Mouse (Mus musculus) neural tube, embryonic 11.5 days (tissue): ENCODE measurements around the gene Gm29776. TPM values are rescaled to one million over a fixed set of nuclear protein-coding genes. Genes with fewer than 3 reads are reported as not detected.
A peak's percentile ranks its signal among the peaks of the same experiment; 100 is the strongest.

ENCODE experiments used
- ATAC-seq: fragments of 200-750 bp; cut with Nextera tagmentation; 2 replicates; pipeline ENCODE4 v1.8.0; 2017; ENCODE audit warnings: moderate number of reproducible peaks, mild to moderate bottlenecking, moderate TSS enrichment, moderate library complexity; ENCODE audit not compliant: insufficient read depth, low FRiP score, low TSS enrichment
- DNase-seq: peaks from one replicate; pipeline ENCODE4 v3.0.0-alpha.2; 2015; ENCODE audit warnings: low spot score
- H3K27ac ChIP-seq: fragments of 300-500 bp; sonication (generic); 2 replicates; pipeline ENCODE4 v1.5.1; 2014; ENCODE audit warnings: low read depth, mild to moderate bottlenecking, low read length
- H3K27me3 ChIP-seq: fragments of 300-500 bp; sonication (generic); 2 replicates; pipeline ENCODE4 v1.6.1; 2014; ENCODE audit warnings: mild to moderate bottlenecking, low read length, mixed read lengths; ENCODE audit not compliant: control insufficient read depth, insufficient read depth
- H3K36me3 ChIP-seq: fragments of 300-500 bp; sonication (generic); 2 replicates; pipeline ENCODE4 v1.6.1; 2014; ENCODE audit warnings: mild to moderate bottlenecking, low read length, moderate library complexity, mixed read lengths; ENCODE audit not compliant: control insufficient read depth, insufficient read depth
- H3K4me1 ChIP-seq: fragments of 300-500 bp; sonication (generic); 2 replicates; pipeline ENCODE4 v1.6.1; 2014; ENCODE audit warnings: low read length, mixed read lengths; ENCODE audit not compliant: control insufficient read depth, insufficient read depth
- H3K4me2 ChIP-seq: fragments of 300-500 bp; sonication (generic); 2 replicates; pipeline ENCODE4 v1.6.1; 2014; ENCODE audit warnings: low read depth, mild to moderate bottlenecking, moderate library complexity
- H3K4me3 ChIP-seq: fragments of 300-500 bp; sonication (generic); 2 replicates; pipeline ENCODE4 v1.5.1; 2014; ENCODE audit warnings: low read depth, low read length
- H3K9ac ChIP-seq: fragments of 300-500 bp; sonication (generic); 2 replicates; pipeline ENCODE4 v1.6.1; 2014; ENCODE audit warnings: mild to moderate bottlenecking, low read length
- H3K9me3 ChIP-seq: fragments of 300-500 bp; sonication (generic); 2 replicates; pipeline ENCODE4 v1.6.1; 2016; ENCODE audit warnings: low read length; ENCODE audit not compliant: control insufficient read depth
- WGBS: fragments of 180-500 bp; shearing (Covaris S2); extraction: QIAGEN DNeasy Blood & Tissue Kit; methylation state at CpG from one replicate; pipeline ENCODE4 v1.1.7; 2014; 5-methylcytosine and 5-hydroxymethylcytosine counted together
- polyA plus RNA-seq: library from polyadenylated mRNA; unstranded; fragments of >200 nt; fragmentation: Nextera tagmentation; extraction: Ambion mirVana; gene quantifications from 2 replicates; pipeline ENCODE4 v1.2.1, GENCODE M21; 2014

Gene Gm29776
- polyA plus RNA-seq, 1 experiment from 2014 or later, result 0.16 TPM

DNA sequence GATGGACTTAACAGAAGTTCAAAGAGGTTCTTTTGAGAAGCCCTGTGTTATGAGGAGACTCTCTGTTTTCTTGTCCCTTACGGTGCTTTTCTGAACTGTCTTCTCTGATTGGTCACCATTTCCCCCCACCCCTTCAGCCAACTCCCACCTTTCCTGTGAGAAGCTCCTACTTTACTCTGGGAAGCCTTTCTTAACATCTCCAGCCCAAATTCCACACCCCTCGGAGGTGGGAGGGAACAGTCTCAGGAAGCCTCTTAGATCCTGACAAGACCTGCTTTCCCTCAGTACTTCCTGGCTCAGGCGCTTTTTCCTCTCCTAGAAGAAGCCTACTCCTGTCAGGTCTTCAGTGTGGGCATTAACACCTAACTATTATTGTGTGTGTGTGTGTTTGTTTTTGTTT lies 953 bp upstream of the Gm29776 start:
- 47% methylated on average over 3 of the region's 3 CpGs for WGBS
- Histone ChIP-seq H3K4me1 (no peaks in the 10 kb centered on the region), H3K4me2 (no peak overlapping the region)

DNA sequence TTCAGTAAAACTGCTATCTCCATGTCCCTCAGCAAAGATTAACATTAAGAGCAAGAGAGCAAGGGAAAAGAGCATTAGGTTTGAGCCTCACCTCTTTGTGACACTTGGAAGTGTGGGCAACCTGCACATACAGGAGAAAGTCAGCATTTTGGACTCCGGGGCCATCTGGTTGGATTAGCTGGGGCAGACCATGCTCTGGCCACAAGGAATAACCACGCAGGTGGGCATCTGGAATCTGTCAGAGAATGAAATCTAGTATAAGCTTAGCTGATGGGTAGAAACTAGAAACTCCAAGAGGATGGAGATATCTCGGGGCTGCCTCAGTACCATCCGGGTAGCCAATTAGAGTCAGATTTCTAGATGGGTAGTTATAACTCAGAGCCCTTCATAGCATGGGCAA lies 1.9 kb downstream of the Gm29776 start:
- Histone ChIP-seq H3K4me1 (no peaks in the 10 kb centered on the region), H3K4me3 (no peak overlapping the region), H3K27me3 (no peaks in the 10 kb centered on the region), H3K4me2 (no peak overlapping the region), H3K27ac (no peak overlapping the region), H3K9me3 (no peaks in the 10 kb centered on the region), H3K9ac (no peak overlapping the region), H3K36me3 (peaks cover 5% of the 10 kb centered on the region)
- DNase-seq (no peak), ATAC-seq (no peak)
- WGBS, result 90% methylated on average over 4 of the region's 4 CpGs

More for the DNA sequence above, 953 bp upstream of the Gm29776 start:
- DNase-seq (no peak), ATAC-seq (no peak)
- no peak overlapping the region for H3K9ac ChIP-seq
- H3K27me3 ChIP-seq, result no peaks in the 10 kb centered on the region
- H3K36me3 ChIP-seq, result no peaks in the 10 kb centered on the region
- no peak overlapping the region for H3K4me3 ChIP-seq
- no peaks in the 10 kb centered on the region for H3K9me3 ChIP-seq
- no peak overlapping the region for H3K27ac ChIP-seq

DNA sequence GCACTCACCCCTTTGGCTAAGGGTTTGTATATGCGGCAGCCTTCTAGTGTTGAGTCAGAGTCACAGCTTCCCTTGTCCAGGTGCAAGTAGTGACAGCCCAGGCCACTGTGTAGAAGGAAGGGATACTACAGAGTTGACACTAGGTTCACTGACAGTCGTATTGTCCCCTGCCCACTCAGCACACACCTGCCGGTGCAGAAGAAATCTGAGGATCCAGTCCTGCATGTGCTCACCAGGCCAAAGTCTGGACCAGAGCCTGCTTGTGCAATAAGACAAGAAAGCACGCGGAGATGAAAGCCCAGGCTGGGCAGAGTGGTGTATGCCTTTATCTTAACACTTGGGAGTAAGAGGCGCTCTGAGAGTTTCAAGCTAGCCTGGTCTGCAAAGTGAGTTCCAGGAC lies 3.6 kb downstream of the Gm29776 start:
- Histone ChIP-seq H3K4me1 (no peaks in the 10 kb centered on the region), H3K4me3 (no peak overlapping the region), H3K4me2 (no peak overlapping the region), H3K27ac (no peak overlapping the region), H3K9me3 (no peaks in the 10 kb centered on the region), H3K36me3 (peaks cover 9% of the 10 kb centered on the region), H3K9ac (no peak overlapping the region), H3K27me3 (no peaks in the 10 kb centered on the region)
- no peak for ATAC-seq
- WGBS, result 80% methylated on average over 6 of the region's 6 CpGs
- DNase-seq, result no peak

DNA sequence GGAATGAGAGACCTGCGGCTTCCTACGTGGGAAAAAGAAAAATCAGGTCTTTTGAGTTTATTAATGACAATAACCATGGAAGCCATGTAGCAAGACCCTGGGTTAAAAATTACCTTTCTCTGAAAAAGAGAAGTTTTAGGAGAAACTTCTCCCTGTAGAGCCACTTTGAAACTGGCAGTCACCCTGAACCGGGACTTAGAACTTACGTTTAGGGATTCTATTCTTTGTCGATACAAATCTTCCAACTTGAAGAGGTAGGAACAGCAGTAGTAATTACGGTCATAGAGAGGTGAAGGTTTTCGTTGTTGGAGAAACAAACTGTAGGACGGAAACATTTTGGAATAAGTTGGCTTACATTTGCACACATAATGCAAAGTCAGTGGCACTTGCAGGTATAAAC lies 11.4 kb downstream of the Gm29776 start:
- H3K9me3 ChIP-seq, result no peaks in the 10 kb centered on the region
- H3K9ac ChIP-seq, result peak overlapping the region; percentile 65
- peak overlapping the region; percentile 84 for H3K4me3 ChIP-seq
- no peak overlapping the region for H3K27ac ChIP-seq
- peaks cover 9% of the 10 kb centered on the region for H3K36me3 ChIP-seq
- peaks cover 10% of the 10 kb centered on the region for H3K4me1 ChIP-seq
- ATAC-seq, result no peak
- no peak for DNase-seq
- no peaks in the 10 kb centered on the region for H3K27me3 ChIP-seq
- peak overlapping the region; percentile 63 for H3K4me2 ChIP-seq
- 10% methylated on average over 8 of the region's 8 CpGs for WGBS

DNA sequence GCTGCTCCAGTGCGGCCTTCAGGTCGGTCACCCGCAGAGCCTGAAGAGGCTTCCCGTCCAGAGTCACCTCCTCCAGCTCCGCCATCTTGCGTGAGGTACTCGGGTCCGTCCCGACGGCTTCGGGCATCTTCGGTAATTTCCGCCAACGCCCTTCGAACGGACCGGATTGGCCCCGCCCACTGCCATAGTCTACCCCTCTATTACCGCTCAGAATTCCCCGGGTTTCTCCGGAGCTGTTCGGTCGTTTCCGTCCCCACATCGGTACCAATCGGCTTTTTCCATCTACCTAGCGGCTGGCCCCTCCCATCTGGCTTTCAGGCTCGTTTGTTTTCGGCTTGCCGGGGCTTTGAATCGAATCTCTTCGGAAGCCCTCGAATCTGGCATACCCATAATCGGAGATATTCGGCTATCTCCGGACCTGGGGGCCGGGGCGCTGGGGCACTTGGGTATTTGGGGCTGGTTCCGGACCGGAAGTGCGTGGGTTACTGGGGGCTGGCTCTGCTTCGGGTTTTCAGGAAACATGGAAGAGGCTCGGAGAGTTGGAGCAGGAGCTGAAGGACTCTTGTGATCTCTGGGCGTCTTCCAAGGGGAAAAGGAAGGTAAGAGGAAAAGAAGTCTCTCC lies 12.0 kb downstream of the Gm29776 start, which contains the start of gene Acin1:
TSS of gene Acin1 (minus strand) at position 410 of the 622 bp plus-strand sequence.
- Histone ChIP-seq H3K27ac (peak within 1 kb of the TSS; percentile 90), H3K4me1 (peaks cover 10% of the 10 kb centered on the region), H3K9ac (peak within 1 kb of the TSS; percentile 95), H3K27me3 (no peaks in the 10 kb centered on the region), H3K4me3 (peak within 1 kb of the TSS; percentile 84), H3K9me3 (no peaks in the 10 kb centered on the region), H3K4me2 (peak within 1 kb of the TSS; percentile 63), H3K36me3 (peaks cover 9% of the 10 kb centered on the region)
- DNase-seq (peak; percentile 100), ATAC-seq (peak; percentile 97)
- under 1% methylated on average over 44 of the region's 44 CpGs for WGBS

DNA sequence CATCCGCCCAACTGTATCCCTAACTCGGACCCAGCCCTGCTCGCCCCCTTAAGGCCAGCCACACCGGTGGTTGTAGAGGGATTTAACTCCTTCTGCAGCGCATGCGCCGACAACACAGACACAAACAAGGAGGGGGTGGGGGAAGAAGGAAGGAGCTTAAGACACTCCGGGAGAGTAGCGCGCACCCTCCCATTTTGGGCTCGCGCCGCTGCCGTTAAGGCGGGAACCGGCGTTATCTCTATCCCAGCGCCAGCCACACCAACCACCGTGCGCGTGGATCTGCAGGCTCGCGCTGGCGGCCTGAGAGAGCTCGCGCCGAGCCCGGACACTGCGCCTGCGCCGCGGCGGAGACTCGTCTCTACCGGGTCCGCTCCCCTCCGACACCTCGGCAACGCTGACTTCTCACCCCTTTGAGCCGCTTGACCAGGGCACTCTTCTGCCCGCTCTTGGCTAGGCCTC lies 12.5 kb downstream of the Gm29776 start, which contains the start of gene 1700123O20Rik:
TSS of gene 1700123O20Rik (plus strand) at position 154 of the 459 bp plus-strand sequence.
- Histone ChIP-seq H3K36me3 (peaks cover 9% of the 10 kb centered on the region), H3K27ac (peak within 1 kb of the TSS; percentile 90), H3K4me3 (peak within 1 kb of the TSS; percentile 84), H3K4me2 (peak within 1 kb of the TSS; percentile 63), H3K9ac (peak within 1 kb of the TSS; percentile 95), H3K4me1 (peaks cover 10% of the 10 kb centered on the region), H3K9me3 (no peaks in the 10 kb centered on the region), H3K27me3 (no peaks in the 10 kb centered on the region)
- ATAC-seq, result peak; percentile 77
- peak; percentile 88 for DNase-seq
- WGBS, result under 1% methylated on average over 41 of the region's 41 CpGs

DNA sequence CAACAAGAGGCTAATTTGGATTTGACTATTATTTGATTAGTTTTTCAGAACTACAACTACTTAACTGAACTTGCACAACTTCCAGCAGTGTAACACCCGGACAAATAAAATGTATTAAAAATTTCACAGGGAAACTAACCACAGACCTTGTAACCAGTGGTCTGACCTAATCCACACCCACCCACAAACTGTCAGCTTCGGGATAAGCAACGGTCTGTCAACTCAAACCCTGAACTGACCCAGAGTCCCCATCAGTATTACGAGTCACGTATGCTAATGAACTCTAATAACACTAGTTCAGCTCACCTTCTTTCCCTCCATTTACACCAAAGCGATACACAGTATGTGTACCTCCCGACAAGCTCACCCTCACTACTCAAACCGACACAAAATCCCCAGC lies 13.2 kb downstream of the Gm29776 start:
- Histone ChIP-seq H3K9me3 (no peaks in the 10 kb centered on the region), H3K36me3 (peaks cover 7% of the 10 kb centered on the region; the same call in 1 of the 2 replicates), H3K4me1 (peaks cover 10% of the 10 kb centered on the region), H3K27ac (no peak overlapping the region), H3K9ac (peak overlapping the region; percentile 95), H3K27me3 (no peaks in the 10 kb centered on the region), H3K4me3 (peak overlapping the region; percentile 84), H3K4me2 (peak overlapping the region; percentile 54)
- ATAC-seq (no peak), DNase-seq (no peak)
- 17% methylated on average over 8 of the region's 8 CpGs for WGBS

DNA sequence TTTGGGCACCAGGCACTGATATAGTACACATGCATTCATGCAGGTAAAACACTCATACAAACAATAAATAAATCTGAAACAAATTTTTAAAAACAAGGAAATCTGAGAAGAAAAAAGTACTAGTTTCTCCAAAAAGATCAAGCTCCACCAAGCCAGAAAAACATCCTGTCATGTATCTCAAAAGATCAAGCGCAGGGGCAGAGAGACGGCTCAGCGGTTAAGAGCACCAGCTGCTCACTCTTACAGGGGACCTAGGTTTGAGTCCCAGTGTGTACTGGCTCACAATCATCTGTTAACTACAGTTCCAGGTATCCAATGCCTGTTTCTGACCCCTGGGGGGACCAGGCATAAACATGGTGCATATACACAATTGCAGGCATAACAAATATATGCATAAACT lies 16.2 kb downstream of the Gm29776 start:
- peaks cover 6% of the 10 kb centered on the region; the same call in 1 of the 2 replicates for H3K36me3 ChIP-seq
- H3K27ac ChIP-seq, result no peak overlapping the region
- ATAC-seq (no peak), DNase-seq (no peak)
- no peaks in the 10 kb centered on the region for H3K27me3 ChIP-seq
- peaks cover 10% of the 10 kb centered on the region for H3K4me1 ChIP-seq
- H3K4me3 ChIP-seq, result no peak overlapping the region
- 99% methylated on average over 3 of the region's 3 CpGs for WGBS
- no peak overlapping the region for H3K4me2 ChIP-seq
- H3K9ac ChIP-seq, result no peak overlapping the region
- H3K9me3 ChIP-seq, result no peaks in the 10 kb centered on the region

DNA sequence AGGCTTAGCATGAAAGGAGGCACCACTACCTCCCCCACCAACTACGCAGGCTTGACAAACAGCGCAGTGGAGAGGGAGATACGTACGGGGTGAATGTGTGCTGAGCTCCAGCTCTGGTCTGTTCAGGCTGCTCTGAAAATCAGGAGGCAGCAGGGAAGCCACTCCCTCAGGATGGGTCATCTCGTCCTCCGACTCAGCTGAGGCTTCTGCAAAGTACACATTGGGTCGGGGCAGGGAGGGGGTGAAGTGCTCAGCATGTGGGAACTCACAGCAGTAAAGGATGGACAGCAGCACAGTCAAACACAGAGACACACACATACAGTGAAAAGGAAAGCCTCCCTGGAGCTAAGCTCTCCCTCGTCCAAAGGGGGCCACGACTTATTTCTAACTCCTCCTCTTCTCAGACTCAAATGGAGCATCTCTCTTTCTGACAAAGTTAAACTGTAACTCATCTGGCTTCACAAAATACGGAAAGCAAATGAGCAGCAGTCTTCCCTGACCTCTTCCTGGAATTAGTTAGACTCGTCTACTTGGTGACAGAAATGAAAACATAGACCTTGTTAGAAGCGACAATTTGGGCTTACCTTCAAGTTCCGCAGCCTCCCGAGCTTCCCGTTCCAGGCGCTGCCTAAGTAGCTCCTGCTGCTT lies 19.9 kb downstream of the Gm29776 start:
- Histone ChIP-seq H3K4me3 (no peak overlapping the region), H3K27ac (no peak overlapping the region), H3K36me3 (peaks cover 13% of the 10 kb centered on the region), H3K9me3 (no peaks in the 10 kb centered on the region), H3K4me2 (no peak overlapping the region), H3K4me1 (no peaks in the 10 kb centered on the region), H3K9ac (no peak overlapping the region), H3K27me3 (no peaks in the 10 kb centered on the region)
- 89% methylated on average over 16 of the region's 16 CpGs for WGBS
- no peak for ATAC-seq
- DNase-seq, result no peak
